Mouse (Mus musculus): ENCODE results near the gene Fate1. TPM values are rescaled to one million over a fixed set of nuclear protein-coding genes. Genes with fewer than 3 reads are reported as not detected.

Fate1 gene
- not detected in 4 replicates for total RNA-seq (2023)

GRCm38 (mm10) chrX:71972686-71973085 lies at the start of gene Fate1:
TSS of gene Fate1 (plus strand) at chrX:71972986.

GRCm38 (mm10) chrX:71962073-71963051 lies 10.4 kb upstream of the Fate1 start, which contains the start of gene Prrg3:
TSS of gene Prrg3 (plus strand) at chrX:71962624.

GRCm38 (mm10) chrX:71991549-71991948 lies 18.8 kb downstream of the Fate1 start, which contains the start of gene Cnga2:
TSS of gene Cnga2 (plus strand) at chrX:71991849.

Other genes with a start within 250 kb of the Fate1 start
- 21.0 to 34.8 TPM (median 27.3 TPM) in 4 replicates for gene Vma21, start 157.1 kb upstream of the Fate1 start, total RNA-seq (2023)
- gene Gm1141, start 52.0 kb upstream of the Fate1 start, total RNA-seq (2023): not detected in 4 replicates
- not detected in 4 replicates for gene Prrg3, start 10.4 kb upstream of the Fate1 start, total RNA-seq (2023)
- not detected in 4 replicates for gene Cnga2, start 18.9 kb downstream of the Fate1 start, total RNA-seq (2023)
- not detected in 4 replicates for gene Magea4, start 249.0 kb downstream of the Fate1 start, total RNA-seq (2023)

All from B cell, adult 62 days (primary cell).